Mouse (Mus musculus) layer of hippocampus, adult 2 months (tissue): ENCODE measurements around the gene Gm10322. TPM values are rescaled to one million over a fixed set of nuclear protein-coding genes. Genes with fewer than 3 reads are reported as not detected.

ENCODE experiments used
- DNase-seq, 2 experiments: peaks; one replicate each; pipeline ENCODE4 v3.0.0; 2022; ENCODE audit warnings: low spot score in 2 of 2
- H3K27ac ChIP-seq: fragments of 200-600 bp; 2 replicates; pipeline ENCODE4 v1.8.1; 2022
- H3K4me3 ChIP-seq: fragments of 200-600 bp; 2 replicates; pipeline ENCODE4 v1.8.1; 2022; ENCODE audit warnings: mild to moderate bottlenecking
- CTCF ChIP-seq: fragments of 200-600 bp; conservative IDR thresholded peaks from 2 replicates; pipeline ENCODE4 v1.8.1; 2022; ENCODE audit warnings: antibody characterized with exemption, mild to moderate bottlenecking, moderate library complexity
- total RNA-seq, 2 experiments: library from RNA; stranded (reverse); gene quantifications; 2 replicates each; pipeline ENCODE4 v1.2.3; 2021

The Gm10322 gene
- total RNA-seq, 2 experiments from 2014 or later: not detected

- Histone ChIP-seq H3K27ac (no peak overlapping the region), H3K4me3 (no peak overlapping the region)
- no peak for TF ChIP-seq CTCF
- DNase-seq: no peak
Observed at GRCm38 (mm10) chr10:59642659-59643377, 27.0 kb downstream of the Gm10322 start.

- no peak for DNase-seq
- Histone ChIP-seq H3K4me3 (no peak overlapping the region), H3K27ac (no peak overlapping the region)
- no peak for TF ChIP-seq CTCF
Observed at GRCm38 (mm10) chr10:59643645-59644044, 27.8 kb downstream of the Gm10322 start.

GRCm38 (mm10) chr10:59644710-59645109 lies 28.8 kb downstream of the Gm10322 start:
- no peak for TF ChIP-seq CTCF
- DNase-seq: no peak
- H3K27ac ChIP-seq: no peak overlapping the region
- no peak overlapping the region for H3K4me3 ChIP-seq

GRCm38 (mm10) chr10:59645153-59645552 lies 29.3 kb downstream of the Gm10322 start:
- H3K4me3 ChIP-seq: no peak overlapping the region
- H3K27ac ChIP-seq: no peak overlapping the region
- no peak for DNase-seq
- TF ChIP-seq CTCF: no peak

GRCm38 (mm10) chr10:59646821-59647378 lies 31.0 kb downstream of the Gm10322 start:
- no peak for TF ChIP-seq CTCF
- Histone ChIP-seq H3K4me3 (no peak overlapping the region), H3K27ac (no peak overlapping the region)
- DNase-seq: no peak

- Histone ChIP-seq H3K27ac (no peak overlapping the region), H3K4me3 (no peak overlapping the region)
- TF ChIP-seq CTCF: no peak
- no peak for DNase-seq
Observed at GRCm38 (mm10) chr10:59656799-59657198, 40.9 kb downstream of the Gm10322 start.

GRCm38 (mm10) chr10:59664765-59665164 lies 48.9 kb downstream of the Gm10322 start:
- no peak for DNase-seq
- Histone ChIP-seq H3K4me3 (no peak overlapping the region), H3K27ac (no peak overlapping the region)
- TF ChIP-seq CTCF: no peak

GRCm38 (mm10) chr10:59665503-59666291 lies 49.8 kb downstream of the Gm10322 start:
- no peak for TF ChIP-seq CTCF
- peak; percentile 26 to 27 for DNase-seq
- peak overlapping the region; percentile 51; the same call in 1 of the 2 replicates for H3K27ac ChIP-seq

More at GRCm38 (mm10) chr10:59665503-59666291, 49.8 kb downstream of the Gm10322 start:
- H3K4me3 ChIP-seq: no peak overlapping the region; the same call in 1 of the 2 replicates

Other genes with a start within 250 kb of the Gm10322 start
- gene Gm10273, start 220.4 kb upstream of the Gm10322 start, total RNA-seq: 10 to 100 TPM; 28.5 to 38.1 TPM
- not detected for gene Pla2g12b, start 212.4 kb upstream of the Gm10322 start, total RNA-seq
- gene Oit3, start 174.3 kb upstream of the Gm10322 start, total RNA-seq: 1 to 10 TPM in 1 of 2 experiments, under 1 TPM in 1; 0.32 to 1.0 TPM
- gene Mcu, start 629 bp downstream of the Gm10322 start, total RNA-seq: 10 to 100 TPM; 53.8 to 54.8 TPM
- 10 to 100 TPM; 97.4 to 98.9 TPM for gene Micu1, start 86.4 kb downstream of the Gm10322 start, total RNA-seq